Mouse (Mus musculus): Measurements from ENCODE around the gene Clnk. TPM values are rescaled to one million over a fixed set of nuclear protein-coding genes. Genes with fewer than 3 reads are reported as not detected.
"Not testable (repeated sequence)": the region's sequence is repeated elsewhere in the genome, so short reads cannot be mapped to it uniquely, and the experiment has no call there.

The Clnk gene
- 0.10 and 0.31 TPM in 2 replicates for polyA plus RNA-seq (2015; fragmentation: Nextera tagmentation; extraction: Ambion mirVana)

GRCm38 (mm10) chr5:38876622-38877021 is at the start of gene Clnk:
TSS of gene Clnk (minus strand) at chr5:38876812.
- H3K9ac ChIP-seq = no peak within 1 kb of the TSS
- WGBS = 74% methylated on average over 11 of the region's 11 CpGs
- ATAC-seq (ENCODE audit: insufficient number of reproducible peaks, low FRiP score, low TSS enrichment, low read depth) = no peak
- H3K4me1 ChIP-seq = no peaks in the 10 kb centered on the region
- H3K4me2 ChIP-seq = no peak within 1 kb of the TSS
- no peaks in the 10 kb centered on the region for H3K9me3 ChIP-seq
- no peak within 1 kb of the TSS for H3K27ac ChIP-seq
- no peaks in the 10 kb centered on the region for H3K36me3 ChIP-seq
- H3K4me3 ChIP-seq = no peak within 1 kb of the TSS
- no peaks in the 10 kb centered on the region for H3K27me3 ChIP-seq

- WGBS = 48% methylated on average over 3 of the region's 3 CpGs
- no peaks in the 10 kb centered on the region for H3K9me3 ChIP-seq
Measured at GRCm38 (mm10) chr5:38905271-38905670, 28.7 kb upstream of the Clnk start.

GRCm38 (mm10) chr5:38904528-38905044 is 28.0 kb upstream of the Clnk start:
- Histone ChIP-seq H3K9ac (no peak overlapping the region), H3K27me3 (no peaks in the 10 kb centered on the region), H3K4me2 (no peak overlapping the region), H3K4me3 (no peak overlapping the region), H3K9me3 (no peaks in the 10 kb centered on the region), H3K36me3 (no peaks in the 10 kb centered on the region), H3K4me1 (no peaks in the 10 kb centered on the region), H3K27ac (no peak overlapping the region)
- 88% methylated on average over 3 of the region's 3 CpGs for WGBS
- ATAC-seq (ENCODE audit: insufficient number of reproducible peaks, low FRiP score, low TSS enrichment, low read depth) = no peak

More at GRCm38 (mm10) chr5:38905271-38905670, 28.7 kb upstream of the Clnk start:
- Histone ChIP-seq H3K9ac (no peak overlapping the region), H3K4me1 (no peaks in the 10 kb centered on the region), H3K27me3 (no peaks in the 10 kb centered on the region), H3K4me3 (no peak overlapping the region), H3K4me2 (no peak overlapping the region), H3K36me3 (no peaks in the 10 kb centered on the region), H3K27ac (no peak overlapping the region)
- ATAC-seq (ENCODE audit: insufficient number of reproducible peaks, low FRiP score, low TSS enrichment, low read depth) = no peak

- 65% methylated on average over 3 of the region's 3 CpGs for WGBS
- Histone ChIP-seq H3K36me3 (no peaks in the 10 kb centered on the region), H3K27me3 (no peaks in the 10 kb centered on the region), H3K4me2 (no peak overlapping the region), H3K9ac (no peak overlapping the region), H3K4me1 (no peaks in the 10 kb centered on the region), H3K4me3 (no peak overlapping the region), H3K27ac (no peak overlapping the region), H3K9me3 (no peaks in the 10 kb centered on the region)
- ATAC-seq (ENCODE audit: insufficient number of reproducible peaks, low FRiP score, low TSS enrichment, low read depth) = no peak
Measured at GRCm38 (mm10) chr5:38902889-38903288, 26.3 kb upstream of the Clnk start.

- H3K4me2 ChIP-seq = no peak overlapping the region
- no peak overlapping the region for H3K27ac ChIP-seq
- ATAC-seq (ENCODE audit: insufficient number of reproducible peaks, low FRiP score, low TSS enrichment, low read depth) = no peak
- H3K9ac ChIP-seq = no peak overlapping the region
- 69% methylated on average over 2 of the region's 2 CpGs for whole genome bisulfite sequencing
- no peak overlapping the region for H3K4me3 ChIP-seq
- H3K27me3 ChIP-seq = no peaks in the 10 kb centered on the region
- H3K36me3 ChIP-seq = no peaks in the 10 kb centered on the region
- no peaks in the 10 kb centered on the region for H3K4me1 ChIP-seq
- H3K9me3 ChIP-seq = no peaks in the 10 kb centered on the region
Measured at GRCm38 (mm10) chr5:38899051-38899450, 22.4 kb upstream of the Clnk start.

GRCm38 (mm10) chr5:38888646-38889045 is 12.0 kb upstream of the Clnk start:
- Histone ChIP-seq H3K36me3 (no peaks in the 10 kb centered on the region), H3K4me2 (no peak overlapping the region), H3K27me3 (no peaks in the 10 kb centered on the region), H3K4me1 (no peaks in the 10 kb centered on the region), H3K27ac (no peak overlapping the region), H3K4me3 (no peak overlapping the region), H3K9me3 (no peaks in the 10 kb centered on the region), H3K9ac (no peak overlapping the region)
- no peak for ATAC-seq (ENCODE audit: insufficient number of reproducible peaks, low FRiP score, low TSS enrichment, low read depth)
- WGBS = 96% methylated on average over 1 of the region's 1 CpGs

- no peak overlapping the region for H3K4me2 ChIP-seq
- no peak overlapping the region for H3K27ac ChIP-seq
- H3K4me1 ChIP-seq = peaks cover 3% of the 10 kb centered on the region; the same call in 1 of the 2 replicates
- 83% methylated on average over 2 of the region's 2 CpGs for WGBS
- no peak for ATAC-seq (ENCODE audit: insufficient number of reproducible peaks, low FRiP score, low TSS enrichment, low read depth)
- H3K36me3 ChIP-seq = no peaks in the 10 kb centered on the region
- H3K4me3 ChIP-seq = no peak overlapping the region
- H3K9me3 ChIP-seq = no peaks in the 10 kb centered on the region
- H3K27me3 ChIP-seq = no peaks in the 10 kb centered on the region
- no peak overlapping the region for H3K9ac ChIP-seq
Measured at GRCm38 (mm10) chr5:38886623-38887275, 10.1 kb upstream of the Clnk start.

GRCm38 (mm10) chr5:38882635-38883034 is 6.0 kb upstream of the Clnk start:
- not testable (repeated sequence) for H3K4me1 ChIP-seq; ATAC-seq (ENCODE audit: insufficient number of reproducible peaks, low FRiP score, low TSS enrichment, low read depth); H3K9ac ChIP-seq; H3K4me3 ChIP-seq; H3K36me3 ChIP-seq; H3K27me3 ChIP-seq; H3K4me2 ChIP-seq; H3K27ac ChIP-seq; H3K9me3 ChIP-seq
- 83% methylated on average over 1 of the region's 1 CpGs for WGBS

- Histone ChIP-seq H3K9ac (no peak overlapping the region), H3K27me3 (no peaks in the 10 kb centered on the region), H3K4me1 (peaks cover 4% of the 10 kb centered on the region; the same call in 1 of the 2 replicates), H3K9me3 (no peaks in the 10 kb centered on the region), H3K4me2 (no peak overlapping the region), H3K4me3 (no peak overlapping the region), H3K27ac (0 out of 2 replicates have a peak overlapping the region, but pooled peaks have one; percentile 17), H3K36me3 (no peaks in the 10 kb centered on the region)
- no peak for ATAC-seq (ENCODE audit: insufficient number of reproducible peaks, low FRiP score, low TSS enrichment, low read depth)
- 37% methylated on average over 4 of the region's 4 CpGs for WGBS
Measured at GRCm38 (mm10) chr5:38881728-38882620, 5.4 kb upstream of the Clnk start.

GRCm38 (mm10) chr5:38881416-38881727 is 4.8 kb upstream of the Clnk start:
- no peak overlapping the region for H3K4me3 ChIP-seq
- 66% methylated on average over 1 of the region's 1 CpGs for WGBS
- H3K4me2 ChIP-seq = no peak overlapping the region
- H3K27me3 ChIP-seq = no peaks in the 10 kb centered on the region
- ATAC-seq (ENCODE audit: insufficient number of reproducible peaks, low FRiP score, low TSS enrichment, low read depth) = no peak
- H3K4me1 ChIP-seq = peaks cover 4% of the 10 kb centered on the region; the same call in 1 of the 2 replicates
- no peaks in the 10 kb centered on the region for H3K9me3 ChIP-seq
- no peaks in the 10 kb centered on the region for H3K36me3 ChIP-seq
- H3K27ac ChIP-seq = no peak overlapping the region
- H3K9ac ChIP-seq = no peak overlapping the region

- Histone ChIP-seq H3K9me3 (no peaks in the 10 kb centered on the region), H3K27me3 (no peaks in the 10 kb centered on the region), H3K9ac (no peak overlapping the region), H3K4me3 (no peak overlapping the region), H3K27ac (no peak overlapping the region), H3K4me1 (peaks cover 4% of the 10 kb centered on the region; the same call in 1 of the 2 replicates), H3K4me2 (no peak overlapping the region), H3K36me3 (no peaks in the 10 kb centered on the region)
- ATAC-seq (ENCODE audit: insufficient number of reproducible peaks, low FRiP score, low TSS enrichment, low read depth) = no peak
- WGBS = 17% methylated on average over 11 of the region's 11 CpGs
Measured at GRCm38 (mm10) chr5:38879989-38880706, 3.5 kb upstream of the Clnk start.

Data from limb, embryonic 15.5 days (tissue).